Mouse (Mus musculus): ENCODE results near the gene Dctpp1. TPM values are rescaled to one million over a fixed set of nuclear protein-coding genes. Genes with fewer than 3 reads are reported as not detected.

Gene Dctpp1
- polyA plus RNA-seq, 1 experiment from 2014 or later: 141 TPM

DNA sequence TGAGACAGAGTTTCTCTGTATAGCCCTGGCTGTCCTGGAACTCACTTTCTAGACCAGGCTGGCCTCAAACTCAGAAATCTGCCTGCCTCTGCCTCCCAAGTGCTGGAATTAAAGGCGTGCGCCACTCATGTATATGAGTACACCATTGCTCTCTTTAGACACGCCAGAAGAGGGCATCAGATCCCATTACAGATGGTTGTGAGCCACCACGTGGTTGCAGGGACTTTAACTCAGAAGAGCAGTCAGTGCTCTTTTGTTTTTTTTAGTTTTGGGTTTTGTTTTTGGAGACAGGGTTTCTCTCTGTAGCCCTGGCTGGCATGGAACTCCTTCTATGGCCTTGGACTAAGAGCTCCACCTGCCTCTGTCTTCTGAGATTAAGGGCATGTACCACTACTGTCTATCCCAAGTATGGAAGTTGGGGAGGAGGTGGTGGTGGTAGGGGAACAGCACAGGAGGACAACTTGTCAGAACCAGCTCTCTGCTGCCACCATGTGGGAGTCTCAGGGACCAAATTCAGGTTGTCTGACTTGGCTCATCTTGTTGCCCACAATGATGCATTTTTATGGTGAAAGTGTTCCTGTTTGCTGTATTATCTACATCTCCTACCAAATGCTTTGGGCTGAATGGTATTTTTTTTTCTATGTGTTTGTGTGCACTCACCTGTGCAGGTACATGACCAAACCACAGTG, 31.8 kb downstream of the Dctpp1 start:
- 70% methylated on average over 4 of the region's 4 CpGs for WGBS
- Histone ChIP-seq H3K27me3 (no peaks in the 10 kb centered on the region), H3K4me2 (replicated peaks) (no peak overlapping the region), H3K36me3 (peaks cover 18% of the 10 kb centered on the region), H3K4me1 (peaks cover 30% of the 10 kb centered on the region), H3K4me3 (replicated peaks) (no peak overlapping the region), H3K9ac (no peak overlapping the region), H3K27ac (replicated peaks) (no peak overlapping the region), H3K9me3 (replicated peaks) (no peaks in the 10 kb centered on the region)
- ATAC-seq (ENCODE audit: insufficient number of reproducible peaks, low FRiP score, low TSS enrichment, low read depth): no peak

GRCm38 (mm10) chr7:127225147-127225995, 35.1 kb downstream of the Dctpp1 start:
- Histone ChIP-seq H3K9ac (no peak overlapping the region), H3K27ac (replicated peaks) (no peak overlapping the region), H3K4me2 (replicated peaks) (no peak overlapping the region), H3K4me3 (replicated peaks) (no peak overlapping the region), H3K4me1 (peaks cover 16% of the 10 kb centered on the region; the same call in 1 of the 2 replicates), H3K36me3 (peaks cover 13% of the 10 kb centered on the region), H3K9me3 (replicated peaks) (no peaks in the 10 kb centered on the region), H3K27me3 (no peaks in the 10 kb centered on the region)
- no peak for ATAC-seq (ENCODE audit: insufficient number of reproducible peaks, low FRiP score, low TSS enrichment, low read depth)
- WGBS: 91% methylated on average over 11 of the region's 11 CpGs

GRCm38 (mm10) chr7:127224616-127225015, 35.9 kb downstream of the Dctpp1 start:
- H3K4me2 ChIP-seq (replicated peaks): no peak overlapping the region
- 95% methylated on average over 6 of the region's 6 CpGs for WGBS
- no peak overlapping the region for H3K4me3 ChIP-seq (replicated peaks)
- ATAC-seq (ENCODE audit: insufficient number of reproducible peaks, low FRiP score, low TSS enrichment, low read depth): no peak
- no peak overlapping the region for H3K9ac ChIP-seq
- H3K27me3 ChIP-seq: no peaks in the 10 kb centered on the region
- peaks cover 9% of the 10 kb centered on the region; the same call in 1 of the 2 replicates for H3K4me1 ChIP-seq
- peaks cover 6% of the 10 kb centered on the region for H3K36me3 ChIP-seq
- no peak overlapping the region for H3K27ac ChIP-seq (replicated peaks)
- H3K9me3 ChIP-seq (replicated peaks): no peaks in the 10 kb centered on the region

- Histone ChIP-seq H3K27me3 (no peaks in the 10 kb centered on the region), H3K27ac (replicated peaks) (no peak overlapping the region), H3K4me1 (peaks cover under 1% of the 10 kb centered on the region; the same call in 1 of the 2 replicates), H3K9me3 (replicated peaks) (no peaks in the 10 kb centered on the region), H3K36me3 (no peaks in the 10 kb centered on the region), H3K4me2 (replicated peaks) (no peak overlapping the region), H3K4me3 (replicated peaks) (no peak overlapping the region), H3K9ac (no peak overlapping the region)
- no peak for ATAC-seq (ENCODE audit: insufficient number of reproducible peaks, low FRiP score, low TSS enrichment, low read depth)
- 84% methylated on average over 6 of the region's 6 CpGs for WGBS
Observed at GRCm38 (mm10) chr7:127223515-127224478, 36.7 kb downstream of the Dctpp1 start.

GRCm38 (mm10) chr7:127223106-127223505, 37.4 kb downstream of the Dctpp1 start:
- Histone ChIP-seq H3K4me3 (replicated peaks) (no peak overlapping the region), H3K4me2 (replicated peaks) (no peak overlapping the region), H3K9ac (no peak overlapping the region), H3K27ac (replicated peaks) (no peak overlapping the region), H3K27me3 (no peaks in the 10 kb centered on the region), H3K9me3 (replicated peaks) (no peaks in the 10 kb centered on the region), H3K36me3 (no peaks in the 10 kb centered on the region), H3K4me1 (no peaks in the 10 kb centered on the region)
- WGBS: over 99% methylated on average over 3 of the region's 3 CpGs
- ATAC-seq (ENCODE audit: insufficient number of reproducible peaks, low FRiP score, low TSS enrichment, low read depth): no peak

DNA sequence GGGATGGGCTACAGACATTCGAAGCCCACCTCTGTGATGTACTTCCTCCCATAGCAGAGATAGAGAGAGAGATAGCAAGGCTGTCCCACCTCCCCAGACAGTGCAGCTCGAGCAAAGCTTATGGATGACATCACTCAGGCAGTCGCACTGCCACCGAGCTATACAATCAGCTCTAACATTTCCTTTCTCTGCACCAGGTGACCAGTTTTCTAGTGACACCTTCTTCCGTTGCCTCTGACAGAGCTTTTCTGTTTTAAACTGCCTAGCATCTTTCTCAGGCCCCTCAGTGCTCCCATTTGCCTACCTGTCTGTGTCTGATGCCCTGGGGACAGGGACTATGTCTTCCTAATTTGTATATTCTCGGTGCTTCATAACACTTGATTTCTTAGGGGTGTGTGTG, 40.1 kb downstream of the Dctpp1 start:
- Histone ChIP-seq H3K9ac (no peak overlapping the region), H3K27ac (replicated peaks) (no peak overlapping the region), H3K4me3 (replicated peaks) (no peak overlapping the region), H3K36me3 (no peaks in the 10 kb centered on the region), H3K4me2 (replicated peaks) (no peak overlapping the region), H3K9me3 (replicated peaks) (no peaks in the 10 kb centered on the region), H3K4me1 (peaks cover 3% of the 10 kb centered on the region; the same call in 1 of the 2 replicates), H3K27me3 (no peaks in the 10 kb centered on the region)
- WGBS: 69% methylated on average over 6 of the region's 6 CpGs
- ATAC-seq (ENCODE audit: insufficient number of reproducible peaks, low FRiP score, low TSS enrichment, low read depth): no peak

GRCm38 (mm10) chr7:127218670-127219069, 41.8 kb downstream of the Dctpp1 start:
- Histone ChIP-seq H3K4me3 (replicated peaks) (no peak overlapping the region), H3K36me3 (no peaks in the 10 kb centered on the region), H3K9me3 (replicated peaks) (no peaks in the 10 kb centered on the region), H3K27ac (replicated peaks) (no peak overlapping the region), H3K4me2 (replicated peaks) (no peak overlapping the region), H3K27me3 (no peaks in the 10 kb centered on the region), H3K9ac (no peak overlapping the region), H3K4me1 (peaks cover 18% of the 10 kb centered on the region; the same call in 1 of the 2 replicates)
- 85% methylated on average over 4 of the region's 4 CpGs for WGBS
- ATAC-seq (ENCODE audit: insufficient number of reproducible peaks, low FRiP score, low TSS enrichment, low read depth): no peak

- Histone ChIP-seq H3K9me3 (replicated peaks) (no peaks in the 10 kb centered on the region), H3K36me3 (no peaks in the 10 kb centered on the region), H3K4me2 (replicated peaks) (no peak overlapping the region), H3K9ac (no peak overlapping the region), H3K4me1 (peaks cover 19% of the 10 kb centered on the region; the same call in 1 of the 2 replicates), H3K4me3 (replicated peaks) (no peak overlapping the region), H3K27ac (replicated peaks) (no peak overlapping the region), H3K27me3 (no peaks in the 10 kb centered on the region)
- 75% methylated on average over 10 of the region's 10 CpGs for WGBS
- no peak for ATAC-seq (ENCODE audit: insufficient number of reproducible peaks, low FRiP score, low TSS enrichment, low read depth)
Observed at GRCm38 (mm10) chr7:127217901-127218642, 42.4 kb downstream of the Dctpp1 start.

- ATAC-seq (ENCODE audit: insufficient number of reproducible peaks, low FRiP score, low TSS enrichment, low read depth): no peak
- Histone ChIP-seq H3K27ac (replicated peaks) (no peak overlapping the region), H3K27me3 (no peaks in the 10 kb centered on the region), H3K9me3 (replicated peaks) (no peaks in the 10 kb centered on the region), H3K4me2 (replicated peaks) (no peak overlapping the region), H3K9ac (no peak overlapping the region), H3K4me3 (replicated peaks) (no peak overlapping the region), H3K4me1 (peaks cover 19% of the 10 kb centered on the region; the same call in 1 of the 2 replicates), H3K36me3 (no peaks in the 10 kb centered on the region)
- 89% methylated on average over 6 of the region's 6 CpGs for WGBS
Observed at GRCm38 (mm10) chr7:127217475-127217874, 43.0 kb downstream of the Dctpp1 start.

- no peak overlapping the region for H3K4me3 ChIP-seq (replicated peaks)
- H3K27ac ChIP-seq (replicated peaks): no peak overlapping the region
- H3K36me3 ChIP-seq: no peaks in the 10 kb centered on the region
- H3K9me3 ChIP-seq (replicated peaks): no peaks in the 10 kb centered on the region
- ATAC-seq (ENCODE audit: insufficient number of reproducible peaks, low FRiP score, low TSS enrichment, low read depth): no peak
- WGBS: 81% methylated on average over 5 of the region's 5 CpGs
- H3K27me3 ChIP-seq: no peaks in the 10 kb centered on the region
- peaks cover 19% of the 10 kb centered on the region; the same call in 1 of the 2 replicates for H3K4me1 ChIP-seq
- H3K9ac ChIP-seq: no peak overlapping the region
- no peak overlapping the region for H3K4me2 ChIP-seq (replicated peaks)
Observed at GRCm38 (mm10) chr7:127216307-127216706, 44.2 kb downstream of the Dctpp1 start.
